Mouse (Mus musculus): ENCODE measurements around the gene Kcnk5.

- no peak for TF ChIP-seq CTCF (IDR thresholded peaks at IDR 0.05)
- TF ChIP-seq EP300 (IDR thresholded peaks at IDR 0.05): no peak
Observed at GRCm38 (mm10) chr14:20181466-20181921, at the start of gene Kcnk5.
